Mouse (Mus musculus) forelimb bud, embryonic 11.5 days (tissue): ENCODE measurements around the gene Slc25a26.

Experiments used
- DNase-seq: peaks from one replicate; pipeline ENCODE4 v3.0.0-alpha.2; 2012; ENCODE audit warnings: low read depth, low spot score

The Slc25a26 gene

GRCm38 (mm10) chr6:94635343-94635742 is 135.2 kb downstream of the Slc25a26 start:
- DNase-seq: no peak

- no peak for DNase-seq
Measured at GRCm38 (mm10) chr6:94637024-94637434, 136.9 kb downstream of the Slc25a26 start.

GRCm38 (mm10) chr6:94640297-94640696 is 140.2 kb downstream of the Slc25a26 start:
- no peak for DNase-seq

GRCm38 (mm10) chr6:94642048-94642447 is 141.9 kb downstream of the Slc25a26 start:
- DNase-seq: no peak

GRCm38 (mm10) chr6:94643989-94644388 is 143.9 kb downstream of the Slc25a26 start:
- DNase-seq: no peak

- no peak for DNase-seq
Measured at GRCm38 (mm10) chr6:94644641-94645040, 144.5 kb downstream of the Slc25a26 start.

- DNase-seq: no peak
Measured at GRCm38 (mm10) chr6:94645723-94646122, 145.6 kb downstream of the Slc25a26 start.

GRCm38 (mm10) chr6:94646274-94646863 is 146.2 kb downstream of the Slc25a26 start:
- DNase-seq: no peak

- DNase-seq: no peak
Measured at GRCm38 (mm10) chr6:94646902-94647301, 146.8 kb downstream of the Slc25a26 start.

- peak; percentile 85 for DNase-seq
Measured at GRCm38 (mm10) chr6:94647574-94648430, 147.7 kb downstream of the Slc25a26 start.

- DNase-seq: no peak
Measured at GRCm38 (mm10) chr6:94648496-94648895, 148.4 kb downstream of the Slc25a26 start.

- DNase-seq: no peak
Measured at GRCm38 (mm10) chr6:94649637-94650036, 149.5 kb downstream of the Slc25a26 start.

GRCm38 (mm10) chr6:94651541-94651940 is 151.4 kb downstream of the Slc25a26 start:
- no peak for DNase-seq

- DNase-seq: no peak
Measured at GRCm38 (mm10) chr6:94652659-94653213, 152.6 kb downstream of the Slc25a26 start.

GRCm38 (mm10) chr6:94653388-94654316 is 153.5 kb downstream of the Slc25a26 start:
- DNase-seq: no peak
